Mouse (Mus musculus) CH12.LX (cell line): ENCODE data around the gene Msmp. TPM values are rescaled to one million over a fixed set of nuclear protein-coding genes. Genes with fewer than 3 reads are reported as not detected.

Source experiments
- DNase-seq: peaks from one replicate; pipeline ENCODE4 v3.0.0-alpha.2; 2013; ENCODE audit errors: extremely low read depth
- H3K27ac ChIP-seq: 2 replicates; pipeline ENCODE4 v1.5.1; 2012; ENCODE audit warnings: low read depth, mild to moderate bottlenecking, control low read depth, moderate library complexity; ENCODE audit not compliant: insufficient read depth
- H3K27me3 ChIP-seq: replicated peaks from 2 replicates; pipeline ENCODE3; 2012; ENCODE audit warnings: inconsistent platforms
- H3K36me3 ChIP-seq, 2 experiments: replicated peaks in 1 of 2; 2 replicates each; pipeline versions ENCODE3 to v1.6.1; 2012; ENCODE audit warnings: inconsistent platforms in 1 of 2, low read length in 1 of 2, mild to moderate bottlenecking in 1 of 2, mixed read lengths in 1 of 2, moderate library complexity in 1 of 2; ENCODE audit not compliant: control insufficient read depth in 1 of 2, insufficient read depth in 1 of 2
- H3K4me1 ChIP-seq, 2 experiments: 2 replicates each; pipeline ENCODE4 v1.6.1; 2012; ENCODE audit warnings: inconsistent platforms in 1 of 2, moderate library complexity in 1 of 2; ENCODE audit not compliant: insufficient read depth in 2 of 2, control insufficient read depth in 1 of 2
- H3K4me2 ChIP-seq: 2 replicates; pipeline ENCODE4 v1.6.1; 2012; ENCODE audit warnings: low read depth, mild to moderate bottlenecking, control low read depth; ENCODE audit not compliant: poor library complexity, insufficient read depth, severe bottlenecking
- H3K4me3 ChIP-seq, 3 experiments: fragments of 150-350 bp in 1 of 3; sonication (generic) in 1 of 3; replicated peaks in 1 of 3; 2 replicates each; pipeline versions ENCODE3 to v1.5.1; 2011 to 2012; ENCODE audit warnings: low read depth in 2 of 3, low read length in 2 of 3, mild to moderate bottlenecking in 2 of 3, moderate library complexity in 2 of 3, control low read depth in 1 of 3, improper control_type of control experiment in 1 of 3, inconsistent platforms in 1 of 3, mixed read lengths in 1 of 3; ENCODE audit not compliant: poor library complexity in 1 of 3
- H3K79me2 ChIP-seq: replicated peaks from 2 replicates; pipeline ENCODE4 v1.6.1; 2012; ENCODE audit warnings: mild to moderate bottlenecking, moderate library complexity; ENCODE audit not compliant: control insufficient read depth, poor library complexity, insufficient read depth, severe bottlenecking; ENCODE audit errors: extremely low read depth
- H3K9ac ChIP-seq: 2 replicates; pipeline ENCODE4 v1.6.1; 2012; ENCODE audit warnings: low read depth, mild to moderate bottlenecking, control low read depth, moderate library complexity; ENCODE audit not compliant: insufficient read depth
- H3K9me3 ChIP-seq: replicated peaks from 2 replicates; pipeline ENCODE3; 2012; ENCODE audit warnings: low read length, inconsistent platforms, mixed read lengths
- BHLHE40 ChIP-seq: IDR thresholded peaks from 2 replicates; pipeline ENCODE4 v1.6.1; 2011; ENCODE audit warnings: mild to moderate bottlenecking, low read depth, low read length, improper control_type of control experiment
- CHD1 ChIP-seq: IDR thresholded peaks from 2 replicates; pipeline ENCODE4 v1.6.1; 2012; ENCODE audit warnings: low read depth, low read length, improper control_type of control experiment, inconsistent platforms
- CHD2 ChIP-seq: IDR thresholded peaks from 2 replicates; pipeline ENCODE4 v1.6.1; 2011; ENCODE audit warnings: low read length, improper control_type of control experiment
- CTCF ChIP-seq, 2 experiments: IDR thresholded peaks in 1 of 2; conservative IDR thresholded peaks in 1 of 2; 2 replicates each; pipeline ENCODE4 v1.5.1; 2011 to 2012; ENCODE audit warnings: low read depth in 2 of 2, low read length in 2 of 2, improper control_type of control experiment in 1 of 2, inconsistent platforms in 1 of 2, mild to moderate bottlenecking in 1 of 2, moderate library complexity in 1 of 2
- E2F4 ChIP-seq: IDR thresholded peaks from 2 replicates; pipeline ENCODE4 v1.6.1; 2011; ENCODE audit warnings: low read depth, low read length, improper control_type of control experiment; ENCODE audit not compliant: insufficient replicate concordance
- ELF1 ChIP-seq: IDR thresholded peaks from 2 replicates; pipeline ENCODE4 v1.6.1; 2014; ENCODE audit warnings: low read depth, mild to moderate bottlenecking, inconsistent platforms, low read length, improper control_type of control experiment
- EP300 ChIP-seq: IDR thresholded peaks from 2 replicates; pipeline ENCODE4 v1.6.1; 2011; ENCODE audit warnings: low read length, improper control_type of control experiment
- ETS1 ChIP-seq: conservative IDR thresholded peaks from 2 replicates; pipeline ENCODE4 v1.6.1; 2012; ENCODE audit warnings: low read depth, mild to moderate bottlenecking, inconsistent platforms, low read length, improper control_type of control experiment, moderate library complexity
- GABPA ChIP-seq: IDR thresholded peaks from 2 replicates; pipeline ENCODE4 v1.6.1; 2012; ENCODE audit warnings: low read depth, low read length, improper control_type of control experiment, inconsistent platforms; ENCODE audit not compliant: insufficient replicate concordance
- HCFC1 ChIP-seq: IDR thresholded peaks from 2 replicates; pipeline ENCODE4 v1.6.1; 2012; ENCODE audit warnings: low read depth, mild to moderate bottlenecking, inconsistent platforms, low read length, improper control_type of control experiment
- IRF4 ChIP-seq: IDR thresholded peaks from 2 replicates; pipeline ENCODE4 v1.6.1; 2014; ENCODE audit warnings: low read depth, mild to moderate bottlenecking, inconsistent platforms, low read length, improper control_type of control experiment
- JUN ChIP-seq: IDR thresholded peaks from 2 replicates; pipeline ENCODE4 v1.6.1; 2011; ENCODE audit warnings: low read depth, mild to moderate bottlenecking, low read length, improper control_type of control experiment, moderate library complexity; ENCODE audit not compliant: insufficient read depth
- JUND ChIP-seq: conservative IDR thresholded peaks from 2 replicates; pipeline ENCODE4 v1.6.1; 2011; ENCODE audit warnings: low read depth, low read length, improper control_type of control experiment
- KAT2A ChIP-seq: IDR thresholded peaks from 2 replicates; pipeline ENCODE4 v1.6.1; 2012; ENCODE audit warnings: low read length, improper control_type of control experiment, inconsistent platforms; ENCODE audit not compliant: insufficient replicate concordance
- MAFK ChIP-seq: IDR thresholded peaks from 2 replicates; pipeline ENCODE4 v1.6.1; 2011; ENCODE audit warnings: low read length, improper control_type of control experiment; ENCODE audit not compliant: insufficient replicate concordance
- MAX ChIP-seq: IDR thresholded peaks from 2 replicates; pipeline ENCODE4 v1.6.1; 2011; ENCODE audit warnings: low read length, improper control_type of control experiment
- MAZ ChIP-seq: IDR thresholded peaks from 2 replicates; pipeline ENCODE4 v1.6.1; 2012; ENCODE audit warnings: low read depth, mild to moderate bottlenecking, inconsistent platforms, low read length, improper control_type of control experiment, moderate library complexity
- MEF2A ChIP-seq: IDR thresholded peaks from 2 replicates; pipeline ENCODE4 v1.6.1; 2014; ENCODE audit warnings: low read depth, mild to moderate bottlenecking, inconsistent platforms, low read length, improper control_type of control experiment, borderline replicate concordance
- MXI1 ChIP-seq: IDR thresholded peaks from 2 replicates; pipeline ENCODE4 v1.6.1; 2011; ENCODE audit warnings: mild to moderate bottlenecking, low read depth, low read length, improper control_type of control experiment
- MYC ChIP-seq: IDR thresholded peaks from 2 replicates; pipeline ENCODE4 v1.6.1; 2011; ENCODE audit warnings: low read depth, mild to moderate bottlenecking, improper control_type of control experiment, low read length
- NELFE ChIP-seq: IDR thresholded peaks from 2 replicates; pipeline ENCODE4 v1.6.1; 2011; ENCODE audit warnings: low read depth, low read length, improper control_type of control experiment
- NRF1 ChIP-seq: IDR thresholded peaks from 2 replicates; pipeline ENCODE4 v1.6.1; 2014; ENCODE audit warnings: low read depth, mild to moderate bottlenecking, inconsistent platforms, low read length, improper control_type of control experiment, moderate library complexity
- PAX5 ChIP-seq: IDR thresholded peaks from 2 replicates; pipeline ENCODE4 v1.6.1; 2012; ENCODE audit warnings: low read length, inconsistent platforms, mixed read lengths
- POLR2A ChIP-seq: IDR thresholded peaks from 2 replicates; pipeline ENCODE4 v1.6.1; 2011; ENCODE audit warnings: low read depth, mild to moderate bottlenecking, improper control_type of control experiment, low read length
- POLR2AphosphoS2 ChIP-seq: IDR thresholded peaks from 2 replicates; pipeline ENCODE4 v1.6.1; 2011; ENCODE audit warnings: low read depth, low read length, improper control_type of control experiment
- RAD21 ChIP-seq: IDR thresholded peaks from 2 replicates; pipeline ENCODE4 v1.6.1; 2011; ENCODE audit warnings: low read depth, mild to moderate bottlenecking, low read length, improper control_type of control experiment, moderate library complexity
- RCOR1 ChIP-seq: conservative IDR thresholded peaks from 2 replicates; pipeline ENCODE4 v1.6.1; 2012; ENCODE audit warnings: low read depth, mild to moderate bottlenecking, inconsistent platforms, low read length, improper control_type of control experiment
- SIN3A ChIP-seq: IDR thresholded peaks from 2 replicates; pipeline ENCODE4 v1.6.1; 2012; ENCODE audit warnings: low read length, improper control_type of control experiment, inconsistent platforms
- SMC3 ChIP-seq: IDR thresholded peaks from 2 replicates; pipeline ENCODE4 v1.6.1; 2011; ENCODE audit warnings: low read depth, low read length, improper control_type of control experiment
- TBP ChIP-seq: conservative IDR thresholded peaks from 2 replicates; pipeline ENCODE4 v1.6.1; 2011; ENCODE audit warnings: low read depth, low read length, improper control_type of control experiment
- TCF12 ChIP-seq: IDR thresholded peaks from 2 replicates; pipeline ENCODE4 v1.6.1; 2014; ENCODE audit warnings: low read depth, mild to moderate bottlenecking, inconsistent platforms, low read length, improper control_type of control experiment
- UBTF ChIP-seq: IDR thresholded peaks from 2 replicates; pipeline ENCODE4 v1.6.1; 2012; ENCODE audit warnings: low read depth, mild to moderate bottlenecking, inconsistent platforms, low read length, improper control_type of control experiment, moderate library complexity
- USF1 ChIP-seq: IDR thresholded peaks from 2 replicates; pipeline ENCODE4 v1.6.1; 2014; ENCODE audit warnings: low read depth, mild to moderate bottlenecking, inconsistent platforms, low read length, improper control_type of control experiment
- USF2 ChIP-seq: conservative IDR thresholded peaks from 2 replicates; pipeline ENCODE4 v1.6.1; 2011; ENCODE audit warnings: low read depth, low read length, improper control_type of control experiment
- ZC3H11A ChIP-seq: IDR thresholded peaks from 2 replicates; pipeline ENCODE4 v1.6.1; 2012; ENCODE audit warnings: low read depth, mild to moderate bottlenecking, inconsistent platforms, low read length, improper control_type of control experiment
- ZKSCAN1 ChIP-seq: IDR thresholded peaks from 2 replicates; pipeline ENCODE4 v1.6.1; 2012; ENCODE audit warnings: low read depth, inconsistent platforms, low read length, improper control_type of control experiment, borderline replicate concordance
- ZMIZ1 ChIP-seq: IDR thresholded peaks from 2 replicates; pipeline ENCODE4 v1.6.1; 2012; ENCODE audit warnings: low read depth, mild to moderate bottlenecking, inconsistent platforms, low read length, improper control_type of control experiment
- ZNF384 ChIP-seq: IDR thresholded peaks from 2 replicates; pipeline ENCODE4 v1.6.1; 2012; ENCODE audit warnings: low read depth, low read length, improper control_type of control experiment, inconsistent platforms
- dilution Hi-C: fragments of 300-500 bp; cut with MboI; formaldehyde crosslinking; loops from 2 replicates; pipeline ENCODE4 v1.14.3; 2020; ENCODE audit warnings: low sequenced_read_pairs; ENCODE audit not compliant: extremely low pct_unique_long_range_greater_than_20kb, extremely low pct_ligation_motif_present
- in situ Hi-C: fragments of 300-500 bp; cut with MboI; formaldehyde crosslinking; loops from 3 replicates; pipeline ENCODE4 v1.14.3; 2019; ENCODE audit warnings: low sequenced_read_pairs, low pct_ligation_motif_present, low pct_unique_long_range_greater_than_20kb, mixed read lengths
- polyA plus RNA-seq: library from polyadenylated mRNA; unstranded; fragments of >175 nt; gene quantifications from 2 replicates; pipeline ENCODE4 v1.2.1, GENCODE M21; 2012; ENCODE audit warnings: low read depth; ENCODE audit not compliant: insufficient read length
- total RNA-seq, 2 experiments: library from RNA; depleted of rRNA; stranded (reverse); fragments of 300-350 nt in 1 of 2; fragments of >200 nt in 1 of 2; gene quantifications; 2 replicates each; pipeline ENCODE4 v1.2.3; 2012 to 2014

Gene Msmp
- total and polyA plus RNA-seq, 3 experiments = 0.72 to 5.9 TPM; not detected in 1

DNA sequence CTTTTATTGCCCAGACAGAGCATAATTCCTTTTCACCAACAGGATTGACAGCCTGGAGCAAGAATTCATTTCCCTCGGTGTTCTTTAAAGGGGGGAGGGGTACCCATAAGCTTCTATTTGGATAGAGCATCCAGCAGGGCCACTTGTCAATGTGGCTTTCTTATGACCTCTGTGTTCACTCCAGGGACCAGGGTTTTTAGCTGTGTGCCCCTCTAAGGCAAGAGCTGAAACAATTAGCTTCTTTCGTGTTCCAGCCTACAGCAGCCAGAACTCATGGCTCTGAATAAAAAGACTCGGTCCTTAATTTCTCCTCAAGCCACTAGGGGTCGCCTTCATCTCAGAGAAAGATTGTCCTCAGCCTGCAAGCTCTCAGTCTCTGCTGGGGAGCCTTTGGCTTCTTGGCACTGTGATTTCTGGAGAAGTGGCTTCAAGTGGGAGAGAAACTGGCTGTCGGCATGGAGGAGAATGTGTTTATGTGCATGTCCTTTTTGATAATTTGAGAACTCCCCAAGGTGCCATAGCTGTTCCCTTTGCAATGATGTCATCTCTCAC lies 45.8 kb upstream of the Msmp start:
- Histone ChIP-seq H3K9me3 (peaks cover 18% of the 10 kb centered on the region), H3K4me1 (no peaks in the 10 kb centered on the region), H3K9ac (peak overlapping the region; percentile 34; the same call in 1 of the 2 replicates), H3K36me3 (no peaks in the 10 kb centered on the region), H3K4me2 (peak overlapping the region; percentile 74), H3K27me3 (peaks cover 74% of the 10 kb centered on the region), H3K4me3 (no peak overlapping the region), H3K27ac (no peak overlapping the region), H3K79me2 (no peaks in the 10 kb centered on the region)
- DNase-seq = peak; percentile 75
- dilution Hi-C loops (no loop called here), in situ Hi-C loops (no loop called here)
- no peak for TF ChIP-seq ZMIZ1
- no peak for TF ChIP-seq MAFK
- TF ChIP-seq UBTF = no peak
- TF ChIP-seq MXI1 = 0 out of 2 replicates have a peak, but pooled peaks have one; percentile 31
- TF ChIP-seq ZC3H11A = peak; percentile 12; the same call in 1 of the 2 replicates
- TF ChIP-seq ZNF384 = 0 out of 2 replicates have a peak, but pooled peaks have one; percentile 9
- TF ChIP-seq JUND = no peak
- no peak for TF ChIP-seq ZKSCAN1
- TF ChIP-seq SMC3 = peak; percentile 74
- no peak for TF ChIP-seq GABPA
- TF ChIP-seq NELFE = peak; percentile 56; the same call in 1 of the 2 replicates
- 0 out of 2 replicates have a peak, but pooled peaks have one; percentile 53 for TF ChIP-seq SIN3A
- 0 out of 2 replicates have a peak, but pooled peaks have one; percentile 26 for TF ChIP-seq IRF4
- peak; percentile 16; the same call in 1 of the 2 replicates for TF ChIP-seq HCFC1
- 0 out of 2 replicates have a peak, but pooled peaks have one; percentile 30 for TF ChIP-seq MAX
- TF ChIP-seq POLR2A = no peak
- TF ChIP-seq ELF1 = no peak
- no peak for TF ChIP-seq TCF12
- TF ChIP-seq NRF1 = no peak
- no peak for TF ChIP-seq BHLHE40
- no peak for TF ChIP-seq KAT2A
- TF ChIP-seq MAZ = no peak
- TF ChIP-seq RAD21 = peak; percentile 94
- no peak for TF ChIP-seq JUN
- TF ChIP-seq ETS1 = no peak
- TF ChIP-seq MYC = peak; percentile 55; the same call in 1 of the 2 replicates
- peak; percentile 71 to 94 for TF ChIP-seq CTCF (conservative IDR thresholded peaks at IDR 0.05 in 1 of 2, IDR thresholded peaks at IDR 0.05 in 1 of 2; ENCODE audit: low read depth in 2 of 2, low read length in 2 of 2)
- TF ChIP-seq POLR2AphosphoS2 = no peak
- TF ChIP-seq EP300 = no peak
- no peak for TF ChIP-seq PAX5
- peak; percentile 31; the same call in 1 of the 2 replicates for TF ChIP-seq MEF2A
- no peak for TF ChIP-seq E2F4
- no peak for TF ChIP-seq USF1
- no peak for TF ChIP-seq USF2
- TF ChIP-seq TBP = no peak
- TF ChIP-seq RCOR1 = no peak
- no peak for TF ChIP-seq CHD1
- peak; percentile 69; the same call in 1 of the 2 replicates for TF ChIP-seq CHD2
